Mouse (Mus musculus) CD4-positive, CD25-positive, alpha-beta regulatory T cell (primary cell): ENCODE data around the gene Gm5798. TPM values are rescaled to one million over a fixed set of nuclear protein-coding genes. Genes with fewer than 3 reads are reported as not detected.

Experiments
- polyA plus RNA-seq: library from polyadenylated mRNA; unstranded; fragments of 100-300 nt; shearing (Covaris generic); gene quantifications from one replicate; pipeline ENCODE4 v1.2.1, GENCODE M21; 2017

Gene Gm5798
- polyA plus RNA-seq = not detected

GRCm38 (mm10) chr14:41348309-41348708 lies at the start of gene Gm5798:
Gene Gm5798 (plus strand): TSS chr14:41348609.

GRCm38 (mm10) chr14:41386279-41386678 lies 37.9 kb downstream of the Gm5798 start, which contains the start of gene Gm7945:
Gene Gm7945 (minus strand): TSS chr14:41386379.

Other genes with a start within 250 kb of the Gm5798 start
- not detected for gene Mat1a, start 243.6 kb upstream of the Gm5798 start, polyA plus RNA-seq
- not detected for gene Sftpa1, start 216.8 kb upstream of the Gm5798 start, polyA plus RNA-seq
- gene Mbl1, start 197.2 kb upstream of the Gm5798 start, polyA plus RNA-seq = not detected
- gene Sftpd, start 163.5 kb upstream of the Gm5798 start, polyA plus RNA-seq = not detected
- gene Gm2832, start 69.8 kb upstream of the Gm5798 start, polyA plus RNA-seq = not detected
- not detected for gene Gm7945, start 37.8 kb downstream of the Gm5798 start, polyA plus RNA-seq
- gene Gm6482, start 59.7 kb downstream of the Gm5798 start, polyA plus RNA-seq = not detected
- not detected for gene Gm7954, start 104.9 kb downstream of the Gm5798 start, polyA plus RNA-seq
- not detected for gene Gm3486, start 140.9 kb downstream of the Gm5798 start, polyA plus RNA-seq
- gene Gm7970, start 207.0 kb downstream of the Gm5798 start, polyA plus RNA-seq = not detected
- not detected for gene 1700049E17Rik2, start 224.6 kb downstream of the Gm5798 start, polyA plus RNA-seq